Mouse (Mus musculus) right cerebral cortex, postnatal 10 days (tissue): ENCODE measurements around the gene Gm2012.
"Not testable (repeated sequence)": the region's sequence is repeated elsewhere in the genome, so short reads cannot be mapped to it uniquely, and the experiment has no call there.

ENCODE experiments used
- DNase-seq, 2 experiments: peaks; one replicate each; pipeline ENCODE4 v3.0.0; 2021; ENCODE audit warnings: low spot score in 2 of 2

The Gm2012 gene

DNA sequence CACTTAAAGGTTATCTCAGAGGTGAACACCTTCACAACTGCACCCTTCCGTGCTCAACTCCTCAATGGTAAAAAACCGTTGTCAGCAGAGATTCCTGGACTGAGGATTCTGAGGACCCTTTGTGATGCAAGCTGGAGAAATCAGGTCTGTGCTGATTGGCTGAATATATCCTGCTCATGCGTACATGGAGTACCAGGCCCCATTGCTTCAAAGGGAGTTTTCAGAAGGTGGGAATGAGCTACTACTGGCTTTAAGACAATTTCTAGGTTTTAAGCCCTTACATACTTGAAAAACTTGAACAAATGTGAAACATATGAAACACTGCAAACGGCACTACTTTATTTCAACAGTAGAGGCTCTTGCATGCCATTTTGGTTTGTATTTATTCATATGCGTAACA lies at the start of gene Gm2012:
Gm2012 (minus strand) TSS at position 101 of the 400 bp plus-strand sequence.
- DNase-seq, result not testable (repeated sequence)

DNA sequence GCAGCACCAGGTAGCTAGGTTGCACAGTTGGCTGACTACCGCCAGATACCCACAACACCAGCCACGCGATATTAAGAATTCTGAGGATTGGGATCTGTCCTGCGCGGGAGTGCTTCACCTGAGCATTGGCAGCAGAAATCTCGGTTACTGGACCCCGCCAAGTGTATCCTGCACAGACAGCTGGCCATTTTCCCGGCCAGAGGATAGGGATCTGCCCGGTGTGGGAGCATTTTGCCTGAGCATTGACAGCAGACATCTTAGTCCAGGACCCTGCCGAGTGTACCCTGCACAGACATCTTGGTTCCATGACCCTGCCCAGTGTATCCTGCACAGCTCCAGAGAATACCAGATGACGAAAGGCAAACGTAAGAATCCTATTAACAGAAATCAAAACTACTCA lies 72.0 kb downstream of the Gm2012 start:
- DNase-seq, result not testable (repeated sequence)
